Mouse (Mus musculus) embryonic facial prominence, embryonic 11.5 days (tissue): Measurements from ENCODE around the gene Ttn. TPM values are rescaled to one million over a fixed set of nuclear protein-coding genes. Genes with fewer than 3 reads are reported as not detected.

Source experiments
- ATAC-seq: fragments of 200-750 bp; cut with Nextera tagmentation; replicated peaks from 2 replicates; pipeline ENCODE4 v1.8.0; 2017; ENCODE audit warnings: low read depth; ENCODE audit not compliant: insufficient number of reproducible peaks, low FRiP score, low TSS enrichment
- DNase-seq: peaks from one replicate; pipeline ENCODE4 v3.0.0-alpha.2; 2015; ENCODE audit warnings: low spot score
- H3K27ac ChIP-seq: fragments of 300-500 bp; sonication (generic); replicated peaks from 2 replicates; pipeline ENCODE4 v1.5.1; 2014; ENCODE audit warnings: mild to moderate bottlenecking, low read depth, low read length, control low read depth
- H3K27me3 ChIP-seq: fragments of 300-500 bp; sonication (generic); 2 replicates; pipeline ENCODE4 v1.6.1; 2014; ENCODE audit warnings: mild to moderate bottlenecking, low read length, moderate library complexity, mixed read lengths; ENCODE audit not compliant: control insufficient read depth, insufficient read depth
- H3K36me3 ChIP-seq: fragments of 300-500 bp; sonication (generic); replicated peaks from 2 replicates; pipeline ENCODE4 v1.6.1; 2014; ENCODE audit warnings: low read depth, mild to moderate bottlenecking, low read length, moderate library complexity, mixed read lengths; ENCODE audit not compliant: control insufficient read depth, insufficient read depth
- H3K4me1 ChIP-seq: fragments of 300-500 bp; sonication (generic); 2 replicates; pipeline ENCODE4 v1.6.1; 2014; ENCODE audit warnings: low read length, mixed read lengths; ENCODE audit not compliant: control insufficient read depth, insufficient read depth
- H3K4me2 ChIP-seq: fragments of 300-500 bp; sonication (generic); 2 replicates; pipeline ENCODE4 v1.6.1; 2014; ENCODE audit warnings: low read depth, mild to moderate bottlenecking, control low read depth, low read length, moderate library complexity
- H3K4me3 ChIP-seq: fragments of 300-500 bp; sonication (generic); 2 replicates; pipeline ENCODE4 v1.5.1; 2014; ENCODE audit warnings: low read depth, low read length, control low read depth
- H3K9ac ChIP-seq: fragments of 300-500 bp; sonication (generic); replicated peaks from 2 replicates; pipeline ENCODE4 v1.6.1; 2014; ENCODE audit warnings: mild to moderate bottlenecking, control low read depth, low read length
- H3K9me3 ChIP-seq: fragments of 300-500 bp; sonication (generic); replicated peaks from 2 replicates; pipeline ENCODE4 v1.6.1; 2016; ENCODE audit warnings: mild to moderate bottlenecking, low read length, inconsistent platforms, mixed read lengths; ENCODE audit not compliant: control insufficient read depth
- WGBS: fragments of 180-500 bp; shearing (Covaris S2); extraction: QIAGEN DNeasy Blood & Tissue Kit; methylation state at CpG from one replicate; pipeline ENCODE4 v1.1.7; 2014; 5-methylcytosine and 5-hydroxymethylcytosine counted together
- polyA plus RNA-seq: library from polyadenylated mRNA; unstranded; fragments of >200 nt; fragmentation: Nextera tagmentation; extraction: Ambion mirVana; gene quantifications from 2 replicates; pipeline ENCODE4 v1.2.1, GENCODE M21; 2014

Ttn gene
- polyA plus RNA-seq, 1 experiment from 2014 or later, result 5.0 TPM

DNA sequence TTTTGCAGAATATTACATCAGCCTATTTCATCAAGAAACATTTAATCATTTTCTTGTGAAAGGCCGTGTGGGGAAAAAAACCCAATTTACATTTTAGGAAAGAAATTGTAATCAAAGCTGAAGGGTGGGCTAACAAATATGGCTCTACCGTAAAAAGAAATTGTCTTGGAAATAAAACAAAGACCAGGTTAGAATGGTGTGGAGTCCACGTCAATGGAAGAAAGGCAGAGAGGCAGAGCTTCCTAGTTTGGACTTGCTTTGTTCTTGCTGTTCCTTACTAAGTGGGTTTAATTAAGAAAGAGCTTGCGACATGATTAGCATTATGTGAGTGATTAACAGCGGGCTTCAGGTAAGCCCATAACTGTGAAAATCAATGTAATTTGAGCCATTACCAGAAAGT is 11.3 kb downstream of the Ttn start:
- WGBS, result 65% methylated on average over 5 of the region's 5 CpGs
- Histone ChIP-seq H3K9me3 (no peaks in the 10 kb centered on the region), H3K9ac (no peak overlapping the region), H3K4me3 (no peak overlapping the region), H3K36me3 (no peaks in the 10 kb centered on the region), H3K4me2 (no peak overlapping the region), H3K27ac (no peak overlapping the region), H3K4me1 (no peaks in the 10 kb centered on the region), H3K27me3 (no peaks in the 10 kb centered on the region)
- ATAC-seq (no peak), DNase-seq (no peak)

DNA sequence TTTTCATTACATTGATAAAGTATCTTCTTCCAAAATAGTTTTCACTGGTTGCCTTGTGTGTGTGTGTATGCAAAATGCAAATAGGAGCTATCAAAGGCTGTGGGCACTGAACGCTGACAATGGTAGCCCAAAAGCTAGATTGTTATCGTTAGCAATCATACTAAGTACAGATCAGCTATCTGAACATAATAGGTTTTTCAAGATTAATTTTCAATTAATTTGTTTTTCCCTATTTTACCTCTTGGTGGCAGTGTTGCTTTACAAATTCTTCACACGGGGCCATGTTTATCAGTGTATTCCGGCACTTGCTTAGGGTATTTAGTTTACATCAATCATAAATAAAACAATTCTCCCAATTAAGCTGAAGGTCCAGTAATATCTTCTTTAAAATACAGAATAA is 11.7 kb downstream of the Ttn start:
- no peak for ATAC-seq
- 34% methylated on average over 4 of the region's 4 CpGs for WGBS
- Histone ChIP-seq H3K4me2 (no peak overlapping the region), H3K9me3 (no peaks in the 10 kb centered on the region), H3K36me3 (no peaks in the 10 kb centered on the region), H3K9ac (no peak overlapping the region), H3K27me3 (no peaks in the 10 kb centered on the region), H3K27ac (no peak overlapping the region), H3K4me3 (no peak overlapping the region), H3K4me1 (no peaks in the 10 kb centered on the region)
- peak; percentile 32 for DNase-seq

DNA sequence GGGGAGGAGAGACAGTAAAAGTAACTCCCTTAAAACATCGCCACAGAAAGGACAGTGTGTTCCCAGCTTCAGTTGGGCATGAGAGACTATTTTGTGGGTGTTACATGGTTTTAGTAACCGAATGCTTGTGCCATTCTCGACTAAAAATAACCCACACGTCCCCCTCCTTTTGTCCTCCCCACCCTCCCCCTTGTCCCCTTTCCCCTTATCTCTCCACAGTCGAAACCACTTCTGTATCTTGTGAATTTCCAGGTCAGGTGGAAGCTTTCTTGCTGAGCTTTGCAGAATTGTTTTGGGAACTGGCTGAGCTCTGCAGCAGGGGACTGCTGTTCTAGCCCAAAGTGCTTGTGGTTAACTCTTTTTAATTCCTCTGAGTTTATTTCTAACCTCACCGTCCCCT is 12.1 kb downstream of the Ttn start:
- Histone ChIP-seq H3K9me3 (no peaks in the 10 kb centered on the region), H3K4me2 (no peak overlapping the region), H3K9ac (no peak overlapping the region), H3K4me1 (no peaks in the 10 kb centered on the region), H3K36me3 (no peaks in the 10 kb centered on the region), H3K4me3 (no peak overlapping the region), H3K27me3 (no peaks in the 10 kb centered on the region), H3K27ac (no peak overlapping the region)
- ATAC-seq (no peak), DNase-seq (no peak)
- 62% methylated on average over 6 of the region's 6 CpGs for WGBS

DNA sequence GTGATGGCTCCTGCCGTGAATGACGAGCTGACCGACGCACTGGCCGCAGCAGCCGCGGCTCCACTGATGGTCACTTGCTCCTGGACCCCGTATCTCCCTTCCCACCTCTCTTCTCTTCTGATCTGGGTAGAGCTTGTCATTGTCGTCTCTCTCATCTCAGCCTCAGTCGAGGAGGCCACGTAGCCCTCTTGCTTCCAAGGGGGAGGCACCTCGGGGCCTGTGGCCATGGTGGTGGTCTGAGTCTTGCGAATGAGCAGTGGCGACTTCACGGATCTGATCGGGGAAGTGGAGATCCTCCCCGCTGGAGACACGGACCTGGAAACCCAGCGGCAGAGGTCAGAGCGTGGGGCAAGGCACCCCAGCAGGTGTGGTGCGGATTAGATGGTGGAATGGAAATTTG is 12.7 kb downstream of the Ttn start:
- H3K4me3 ChIP-seq, result no peak overlapping the region
- no peak overlapping the region for H3K27ac ChIP-seq
- DNase-seq (no peak), ATAC-seq (no peak)
- no peak overlapping the region for H3K9ac ChIP-seq
- no peaks in the 10 kb centered on the region for H3K36me3 ChIP-seq
- no peaks in the 10 kb centered on the region for H3K4me1 ChIP-seq
- WGBS, result 81% methylated on average over 21 of the region's 21 CpGs
- H3K4me2 ChIP-seq, result no peak overlapping the region
- no peaks in the 10 kb centered on the region for H3K9me3 ChIP-seq
- no peaks in the 10 kb centered on the region for H3K27me3 ChIP-seq

DNA sequence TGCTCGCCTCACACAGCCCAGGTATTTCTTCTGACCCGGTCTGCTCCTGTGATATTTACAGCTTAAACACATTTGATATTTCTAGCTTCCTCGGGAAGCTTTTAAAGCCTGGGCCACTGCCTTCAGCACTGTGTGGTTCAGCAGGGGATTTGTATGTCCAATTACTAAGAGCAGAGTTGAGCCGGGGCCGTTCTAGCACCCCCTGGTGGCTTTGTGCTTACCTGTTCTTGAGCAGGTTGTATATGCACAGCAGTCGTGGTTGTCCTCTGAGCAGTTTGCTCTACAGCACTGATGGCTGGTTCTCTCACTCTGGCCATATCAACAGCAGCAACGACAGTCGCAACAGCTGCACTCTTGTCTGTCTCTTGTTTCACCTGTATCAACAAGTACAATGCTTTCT is 13.4 kb downstream of the Ttn start:
- no peaks in the 10 kb centered on the region for H3K27me3 ChIP-seq
- WGBS, result 27% methylated on average over 8 of the region's 8 CpGs

DNA sequence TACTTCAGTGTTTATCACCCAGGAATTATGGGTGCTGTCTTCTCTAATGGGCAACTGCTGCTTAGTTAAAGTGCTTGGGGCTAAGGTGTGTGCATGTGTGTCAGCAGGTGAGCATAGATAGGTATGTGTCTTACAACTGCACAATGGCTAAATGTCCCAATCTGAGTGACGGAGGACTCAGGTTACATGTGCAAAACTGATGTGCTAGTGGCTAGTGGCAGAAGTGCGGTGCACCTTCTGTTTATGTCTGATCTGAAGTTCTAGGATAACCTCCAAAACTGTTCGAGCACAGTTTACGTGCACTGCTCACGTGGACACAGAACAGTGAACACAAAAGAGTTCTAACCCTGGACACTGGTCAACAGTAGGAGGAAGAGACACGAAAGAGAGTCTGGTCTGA is 15.8 kb downstream of the Ttn start:
- Histone ChIP-seq H3K4me2 (no peak overlapping the region), H3K27ac (no peak overlapping the region), H3K4me3 (no peak overlapping the region), H3K4me1 (no peaks in the 10 kb centered on the region), H3K9me3 (no peaks in the 10 kb centered on the region), H3K27me3 (no peaks in the 10 kb centered on the region), H3K9ac (no peak overlapping the region), H3K36me3 (no peaks in the 10 kb centered on the region)
- ATAC-seq (no peak), DNase-seq (no peak)
- WGBS, result 88% methylated on average over 6 of the region's 6 CpGs

More for the DNA sequence above, 13.4 kb downstream of the Ttn start:
- Histone ChIP-seq H3K4me1 (no peaks in the 10 kb centered on the region), H3K4me3 (no peak overlapping the region), H3K36me3 (no peaks in the 10 kb centered on the region), H3K9me3 (no peaks in the 10 kb centered on the region), H3K4me2 (no peak overlapping the region), H3K9ac (no peak overlapping the region), H3K27ac (no peak overlapping the region)
- ATAC-seq (0 out of 2 replicates have a peak, but pooled peaks have one; percentile 72), DNase-seq (peak; percentile 88)

DNA sequence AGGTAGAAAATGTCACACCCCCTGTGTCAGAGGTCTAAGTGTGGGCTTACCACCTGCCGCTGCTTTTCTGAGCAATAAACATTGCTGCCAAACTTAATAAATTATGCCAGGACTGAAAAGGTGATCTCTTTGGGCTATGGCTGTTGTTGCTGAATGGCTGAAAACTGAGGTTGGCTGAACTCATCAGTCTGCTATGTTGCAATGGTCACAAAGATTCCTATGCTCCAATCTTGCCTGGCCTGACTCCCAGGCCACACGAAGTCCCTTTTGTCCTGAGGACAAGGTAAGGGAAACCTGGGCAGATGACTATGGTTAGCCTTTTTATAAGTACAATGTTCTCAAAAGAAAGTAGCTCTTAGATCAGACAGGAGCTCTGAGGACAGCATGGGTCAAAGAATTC is 16.3 kb downstream of the Ttn start:
- H3K4me2 ChIP-seq, result no peak overlapping the region
- H3K27ac ChIP-seq, result no peak overlapping the region
- ATAC-seq (no peak), DNase-seq (no peak)
- no peaks in the 10 kb centered on the region for H3K9me3 ChIP-seq
- no peak overlapping the region for H3K4me3 ChIP-seq
- H3K9ac ChIP-seq, result no peak overlapping the region
- H3K4me1 ChIP-seq, result no peaks in the 10 kb centered on the region
- H3K27me3 ChIP-seq, result no peaks in the 10 kb centered on the region
- no peaks in the 10 kb centered on the region for H3K36me3 ChIP-seq
- 83% methylated on average over 2 of the region's 2 CpGs for WGBS

DNA sequence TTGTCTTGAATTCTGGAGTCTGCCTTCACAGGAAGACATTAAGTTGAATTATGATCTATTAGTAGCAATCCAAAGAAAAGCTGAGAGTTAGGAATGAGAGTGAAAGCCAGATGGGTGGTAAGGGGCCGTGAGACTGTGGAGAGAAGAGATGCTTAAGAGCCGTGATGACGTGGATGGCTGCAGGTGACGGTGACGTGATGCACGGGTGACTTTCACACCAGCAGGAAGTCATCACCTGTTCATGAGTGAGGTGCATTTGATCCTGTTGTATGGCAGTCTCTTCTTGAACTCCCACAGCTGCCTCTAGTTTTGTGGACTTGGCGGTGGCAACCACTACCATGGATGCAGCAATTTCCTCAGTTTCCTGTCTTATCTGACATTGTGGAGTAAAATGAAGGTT is 16.8 kb downstream of the Ttn start:
- ATAC-seq, result no peak
- Histone ChIP-seq H3K27me3 (no peaks in the 10 kb centered on the region), H3K4me3 (no peak overlapping the region), H3K4me1 (no peaks in the 10 kb centered on the region), H3K4me2 (no peak overlapping the region), H3K9me3 (no peaks in the 10 kb centered on the region), H3K27ac (no peak overlapping the region), H3K36me3 (no peaks in the 10 kb centered on the region), H3K9ac (no peak overlapping the region)
- no peak for DNase-seq
- 90% methylated on average over 7 of the region's 7 CpGs for WGBS
